Mouse (Mus musculus): ENCODE measurements around the gene Taf6l.

The Taf6l gene

DNA sequence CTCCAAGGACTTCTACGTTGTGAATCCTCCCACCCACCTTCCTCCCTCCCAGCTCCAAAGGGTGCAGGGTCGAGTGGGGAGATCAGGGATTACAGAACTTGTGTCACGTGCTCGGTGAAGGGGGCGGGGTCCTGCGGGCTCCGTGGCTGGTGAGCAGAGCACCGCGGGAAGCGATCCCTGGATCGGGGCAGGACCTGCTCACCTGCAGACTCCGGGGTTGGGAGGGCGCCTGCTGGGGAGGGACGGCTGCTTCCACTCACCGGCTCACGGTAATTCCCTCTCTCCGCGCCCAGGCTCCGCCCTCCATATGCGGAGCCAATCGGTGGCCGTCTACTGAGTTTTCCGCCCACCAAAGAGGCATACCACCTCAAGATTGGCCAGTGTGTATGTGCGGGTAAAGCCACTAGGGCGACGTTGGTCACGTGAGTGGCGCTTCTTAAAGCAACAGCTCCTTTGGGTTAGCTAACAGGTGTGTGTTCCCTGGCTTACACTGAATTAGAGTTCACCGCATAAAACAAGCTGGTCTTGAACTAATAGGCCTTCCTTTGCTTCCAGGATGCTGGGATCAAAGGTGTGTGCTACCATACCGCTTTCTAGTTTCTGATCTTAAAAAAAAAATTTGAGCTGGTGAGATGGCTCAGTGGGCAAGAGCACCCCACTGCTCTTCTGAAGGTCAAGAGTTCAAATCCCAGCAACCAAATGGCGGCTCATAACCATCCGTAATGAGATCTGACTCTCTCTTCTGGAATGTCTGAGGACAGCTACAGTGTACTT is at the start of gene Taf6l:
Gene Taf6l (minus strand): TSS at position 410 of the 774 bp plus-strand sequence.
- DNase-seq (ENCODE audit: low spot score), result peak; percentile 97

DNA sequence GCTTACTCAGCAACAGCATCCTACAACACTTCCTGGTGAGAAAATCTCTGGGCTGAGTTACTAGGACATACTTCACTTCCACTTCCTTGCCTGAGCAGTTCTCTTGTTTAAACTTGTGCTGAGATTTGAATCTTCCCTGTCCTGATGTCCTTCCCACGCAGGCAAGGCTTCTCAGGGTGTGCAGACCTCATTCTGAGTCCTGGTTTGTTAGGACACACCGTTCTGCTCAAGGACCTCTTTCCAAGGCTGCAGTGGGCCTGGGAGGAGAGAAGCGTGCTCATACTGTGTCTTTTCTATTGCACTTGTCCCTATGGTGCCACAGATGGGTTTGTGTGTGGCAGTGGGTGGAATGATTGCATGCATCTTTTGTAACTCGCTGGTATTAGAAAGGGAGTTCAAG is 46.8 kb upstream of the Taf6l start:
- DNase-seq (ENCODE audit: low spot score), result no peak

DNA sequence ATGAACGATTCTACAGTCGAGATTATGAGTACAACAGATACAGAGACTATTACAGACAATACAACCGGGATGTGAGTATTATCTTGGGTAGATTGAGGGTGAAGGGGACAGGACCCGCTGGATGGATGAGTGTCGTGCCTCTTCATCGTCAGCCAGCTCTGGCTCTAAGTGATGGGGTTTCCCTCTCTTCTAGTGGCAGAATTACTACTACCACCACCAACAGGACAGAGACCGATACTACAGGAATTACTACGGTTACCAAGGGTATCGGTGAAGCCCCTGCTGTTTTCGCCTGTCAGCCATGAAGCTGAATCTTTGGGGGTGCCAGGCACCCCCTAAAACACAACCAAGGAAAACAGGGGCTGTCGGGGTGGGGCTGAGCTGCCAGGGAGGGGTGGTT is 45.0 kb upstream of the Taf6l start:
- no peak for DNase-seq (ENCODE audit: low spot score)

DNA sequence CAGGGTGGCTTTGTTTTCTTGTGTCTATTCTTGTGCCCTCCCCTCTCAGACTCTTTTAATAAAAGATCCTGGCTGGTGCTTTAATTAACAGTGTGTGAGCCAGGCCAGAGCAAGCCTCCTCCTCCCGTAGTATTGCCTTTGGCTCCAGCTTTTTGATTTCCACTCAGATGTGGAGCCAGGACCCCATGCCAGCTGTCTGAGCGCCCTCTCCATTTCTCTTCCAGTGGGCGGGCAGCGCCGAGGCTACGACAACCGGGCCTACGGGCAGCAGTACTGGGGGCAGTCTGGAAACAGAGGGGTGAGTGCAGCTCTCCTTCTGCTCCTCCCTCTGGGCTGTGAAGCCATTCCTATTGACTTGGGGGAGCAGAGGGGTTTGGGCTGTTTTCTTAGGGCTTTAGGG is 44.4 kb upstream of the Taf6l start:
- DNase-seq (ENCODE audit: low spot score), result no peak

GRCm38 (mm10) chr19:8829660-8830059 is 43.4 kb upstream of the Taf6l start, which contains the start of gene AC129217.1:
Gene AC129217.1 (plus strand): TSS chr19:8829773.
- DNase-seq (ENCODE audit: low spot score), result no peak

GRCm38 (mm10) chr19:8822696-8823095 is 36.5 kb upstream of the Taf6l start:
- DNase-seq (ENCODE audit: low spot score), result no peak

DNA sequence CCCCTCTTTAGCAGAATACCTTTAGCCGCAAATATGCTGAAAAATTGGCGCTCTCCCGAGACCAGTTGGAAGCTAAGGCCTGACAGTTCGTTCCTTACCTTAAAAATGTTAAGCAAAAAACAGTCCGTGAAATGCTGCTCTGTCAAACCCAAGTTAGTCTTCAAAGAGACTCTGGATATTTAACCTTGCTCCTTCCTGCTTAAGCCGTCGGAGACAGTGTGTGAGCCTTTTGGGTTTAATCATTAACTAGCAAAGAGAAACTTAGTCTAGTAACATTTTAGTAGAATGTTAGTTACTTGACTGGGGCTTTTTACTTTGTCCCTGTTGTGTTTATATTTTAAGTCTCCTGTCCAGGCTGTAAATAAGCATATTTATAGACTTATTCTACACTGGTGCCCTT is 34.9 kb upstream of the Taf6l start:
- DNase-seq (ENCODE audit: low spot score), result no peak

DNA sequence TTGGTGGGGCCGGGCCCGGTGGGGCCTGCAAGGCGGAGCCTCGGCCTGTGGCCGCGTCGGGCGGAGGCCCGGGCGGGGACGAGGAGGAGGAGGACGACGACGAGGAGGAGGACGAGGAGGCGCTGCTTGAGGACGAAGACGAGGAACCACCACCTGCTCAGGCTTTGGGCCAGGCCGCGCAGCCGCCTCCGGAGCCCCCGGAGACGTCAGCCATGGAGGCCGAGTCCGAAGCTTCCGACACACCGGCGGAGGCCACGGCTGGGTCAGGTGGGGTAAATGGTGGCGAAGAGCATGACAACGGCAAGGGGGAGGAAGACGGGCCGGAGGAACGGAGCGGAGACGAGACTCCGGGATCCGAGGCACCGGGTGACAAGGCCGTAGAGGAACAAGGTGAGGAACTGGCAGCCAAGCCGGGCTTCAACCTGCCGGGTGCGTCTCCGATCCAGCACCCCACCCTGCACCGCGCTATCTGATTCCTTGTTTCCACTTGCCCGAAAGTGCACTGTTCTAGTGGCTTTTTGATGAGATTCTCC is 34.3 kb upstream of the Taf6l start:
- no peak for DNase-seq (ENCODE audit: low spot score)

DNA sequence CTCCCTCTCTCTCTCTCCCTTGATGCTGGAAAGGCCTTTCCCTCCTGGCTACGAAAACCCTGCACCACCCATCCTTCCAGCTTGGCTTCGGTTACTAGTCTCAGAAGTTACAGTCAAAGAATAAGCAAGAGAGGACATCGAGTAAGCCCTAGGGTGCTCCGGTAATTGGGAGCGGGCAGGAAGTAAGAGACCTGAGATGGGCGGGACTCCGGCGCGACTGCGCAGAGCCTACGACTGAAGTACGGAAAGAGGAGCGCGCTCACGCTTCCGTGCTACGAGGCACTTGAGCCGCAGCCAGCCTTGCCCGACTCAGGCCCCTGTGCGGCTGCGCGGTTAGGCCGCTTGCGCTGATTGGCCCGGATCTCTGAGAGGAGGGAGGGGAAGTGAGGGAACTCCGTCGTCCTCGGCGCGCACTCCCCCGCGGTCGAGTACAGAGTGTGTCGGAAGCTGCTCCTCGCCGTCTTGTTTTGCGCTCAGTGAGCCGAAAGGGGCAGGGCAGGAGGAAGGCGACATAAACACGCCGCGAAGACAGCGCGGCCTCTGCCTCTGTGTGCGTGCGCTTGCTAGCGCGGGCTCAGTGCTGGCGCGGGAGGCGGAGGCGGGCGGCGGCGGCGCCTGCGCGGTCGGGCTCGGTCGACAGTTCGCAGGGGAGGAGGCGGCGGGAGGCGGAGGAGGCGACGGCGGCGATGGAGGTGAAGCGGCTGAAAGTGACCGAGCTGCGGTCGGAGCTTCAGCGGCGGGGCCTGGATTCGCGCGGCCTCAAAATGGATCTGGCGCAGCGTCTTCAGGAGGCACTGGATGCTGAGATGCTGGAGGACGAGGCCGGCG is 33.6 kb upstream of the Taf6l start, which contains the start of gene Hnrnpul2:
Gene Hnrnpul2 (plus strand): TSS at position 415 of the 828 bp plus-strand sequence.
- peak; percentile 99 for DNase-seq (ENCODE audit: low spot score)

DNA sequence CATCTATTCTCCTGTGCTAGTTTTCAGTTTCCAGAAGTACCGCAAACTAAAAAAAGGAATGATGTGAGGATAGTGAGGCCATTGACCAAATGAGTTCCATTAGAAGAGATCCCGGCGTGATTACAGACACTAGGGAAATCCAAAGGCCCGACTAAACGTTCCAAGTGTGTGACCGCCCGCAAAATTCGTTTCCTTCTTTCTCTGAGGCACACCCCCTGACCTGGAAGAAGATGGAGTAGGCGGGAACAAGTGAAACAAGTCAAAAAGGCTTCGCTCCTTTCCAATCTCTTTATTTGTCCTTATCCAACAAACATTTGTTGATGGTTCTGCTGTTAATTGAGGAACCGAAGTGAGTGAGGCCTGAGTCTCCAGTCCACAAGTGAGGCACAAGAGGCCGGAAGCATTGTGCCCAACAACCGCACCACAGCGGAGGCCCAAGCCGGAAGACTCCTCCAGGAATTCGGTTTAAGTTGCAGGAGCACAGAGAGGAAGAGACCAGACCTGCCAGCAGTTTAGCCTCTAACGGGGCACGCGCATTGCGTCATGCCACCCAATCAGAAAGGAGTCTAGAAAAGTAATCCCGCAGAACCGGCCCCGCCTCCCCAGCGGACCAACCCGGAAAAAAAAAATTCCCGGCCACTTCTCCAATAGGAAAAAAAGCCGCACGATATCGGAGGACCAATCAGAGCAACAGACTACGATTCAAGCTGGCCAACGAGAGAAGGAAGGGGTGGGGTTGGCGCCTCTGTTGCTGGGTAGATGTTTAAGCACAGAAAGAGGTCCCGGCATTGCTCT is 32.8 kb upstream of the Taf6l start, which contains the start of gene Ttc9c:
Gene Ttc9c (minus strand): TSS at position 533 of the 795 bp plus-strand sequence.
- DNase-seq (ENCODE audit: low spot score), result peak; percentile 99

DNA sequence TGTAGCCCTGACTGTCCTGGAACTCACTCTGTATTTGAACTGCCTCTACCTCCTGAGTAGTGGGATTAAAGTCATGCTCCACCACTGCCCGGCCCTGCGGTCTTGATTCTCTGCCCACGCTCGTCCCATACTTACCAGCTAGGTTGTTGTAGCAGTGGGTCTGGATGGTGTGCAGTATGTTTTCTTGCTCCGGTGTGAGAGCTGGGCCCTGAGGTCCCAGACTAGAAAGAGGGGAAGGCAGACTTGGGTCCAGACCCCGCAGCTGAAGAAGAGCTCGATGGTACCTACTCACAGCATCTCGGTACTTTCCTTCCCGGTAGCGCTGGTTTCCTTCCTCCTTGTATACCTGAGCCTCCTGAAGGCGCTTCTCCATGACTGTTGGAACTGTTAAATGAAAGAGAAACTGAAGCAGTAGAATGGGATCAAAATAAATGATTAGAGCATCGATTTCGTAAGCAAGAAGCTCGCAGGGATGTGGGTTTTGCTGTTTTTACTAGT is 32.1 kb upstream of the Taf6l start:
- DNase-seq (ENCODE audit: low spot score), result no peak

- DNase-seq (ENCODE audit: low spot score), result no peak
Measured at GRCm38 (mm10) chr19:8817001-8817400, 30.8 kb upstream of the Taf6l start.

DNA sequence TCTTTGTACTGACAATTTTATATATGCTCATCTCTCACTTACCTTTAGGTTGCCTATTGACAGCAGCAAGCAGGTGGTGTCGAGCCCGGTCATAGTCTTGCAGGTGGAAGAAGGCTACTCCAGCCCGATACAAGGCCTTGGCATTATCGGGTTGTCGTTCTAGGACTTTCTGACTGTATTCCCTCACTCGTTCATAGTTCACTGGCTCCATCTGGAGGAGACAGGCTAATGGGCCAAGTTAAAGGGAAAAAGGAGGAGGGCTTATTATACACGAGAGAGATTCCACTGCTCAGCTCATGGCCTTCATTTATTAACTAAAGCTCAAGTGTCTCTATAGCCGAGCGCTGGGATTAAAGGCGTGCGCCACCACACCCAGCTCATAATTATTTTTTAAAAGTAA is 29.6 kb upstream of the Taf6l start:
- DNase-seq (ENCODE audit: low spot score), result no peak

- DNase-seq (ENCODE audit: low spot score), result no peak
Measured at GRCm38 (mm10) chr19:8806810-8807209, 20.6 kb upstream of the Taf6l start.

DNA sequence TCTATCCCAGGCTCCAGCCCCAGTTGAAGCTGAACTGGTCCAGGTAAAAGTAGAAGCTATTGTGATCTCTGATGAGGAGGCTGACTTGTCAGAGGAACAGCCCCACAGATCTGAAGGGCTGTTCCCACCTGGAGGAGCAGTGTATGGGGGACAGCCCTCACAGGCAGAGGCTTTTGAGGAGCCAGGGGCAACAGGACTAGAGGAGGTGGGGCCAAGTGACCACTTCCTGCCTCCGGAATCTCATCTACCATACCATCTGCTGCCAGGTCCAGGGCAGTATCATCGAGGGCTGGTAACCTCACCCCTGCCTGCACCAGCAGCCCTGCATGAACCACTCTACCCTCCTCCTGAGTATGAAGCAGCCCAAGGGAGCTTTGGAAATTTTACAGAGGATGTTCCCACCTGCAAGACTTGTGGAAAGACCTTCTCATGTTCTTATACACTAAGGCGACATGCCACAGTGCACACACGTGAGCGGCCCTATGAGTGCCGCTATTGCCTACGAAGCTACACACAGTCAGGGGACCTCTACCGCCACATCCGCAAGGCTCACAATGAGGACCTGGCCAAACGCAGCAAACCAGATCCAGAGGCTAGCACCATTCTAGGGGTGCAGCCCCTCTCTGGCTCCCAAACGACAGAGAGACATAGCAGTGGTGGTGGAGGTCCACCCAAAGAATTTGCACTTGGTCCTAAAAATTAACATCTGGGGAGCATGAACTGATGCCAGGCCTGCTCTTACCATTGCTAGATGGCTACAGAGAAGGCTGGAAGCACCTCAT is 17.9 kb upstream of the Taf6l start:
- DNase-seq (ENCODE audit: low spot score), result no peak

GRCm38 (mm10) chr19:8803204-8803780 is 17.1 kb upstream of the Taf6l start:
- no peak for DNase-seq (ENCODE audit: low spot score)

DNA sequence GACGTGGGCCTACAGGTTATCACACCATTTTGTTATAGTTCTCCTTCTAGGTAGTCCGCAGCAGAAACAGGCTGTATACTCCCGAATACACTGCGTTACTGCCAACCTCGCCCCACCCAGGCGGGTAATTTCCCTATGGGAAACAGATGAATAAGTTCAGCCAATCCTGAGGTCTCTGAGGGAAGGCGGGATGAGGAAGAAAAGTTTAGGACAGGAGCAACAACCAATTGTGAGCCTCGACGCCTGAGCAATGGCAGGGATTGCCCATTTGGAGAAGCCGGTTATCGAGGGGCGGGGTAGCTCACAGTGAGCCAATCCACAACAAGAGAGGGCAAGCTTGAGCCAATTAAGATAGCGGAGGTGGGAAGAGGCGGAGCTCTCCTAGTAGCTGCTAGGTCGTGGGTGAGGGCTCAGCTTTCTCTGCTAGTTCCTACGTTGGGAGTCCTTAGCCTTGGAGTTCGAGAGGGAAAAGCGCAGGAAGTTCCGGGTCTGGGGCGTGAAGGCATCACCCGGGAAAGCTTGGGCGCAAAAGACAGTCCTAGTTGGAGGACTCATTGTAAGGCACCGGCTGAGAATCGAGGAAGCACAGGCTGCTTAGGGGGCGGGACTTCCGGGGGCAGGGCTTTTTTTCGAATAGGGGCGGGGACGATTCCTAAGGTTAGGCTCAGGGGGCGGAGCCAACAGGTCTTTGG is 16.1 kb upstream of the Taf6l start, which contains the start of gene Zbtb3:
Gene Zbtb3 (plus strand): TSS at position 426 of the 692 bp plus-strand sequence.
- DNase-seq (ENCODE audit: low spot score), result peak; percentile 99

GRCm38 (mm10) chr19:8798947-8799315 is 12.7 kb upstream of the Taf6l start:
- DNase-seq (ENCODE audit: low spot score), result no peak

- DNase-seq (ENCODE audit: low spot score), result peak; percentile 92
Measured at GRCm38 (mm10) chr19:8798264-8798946, 12.2 kb upstream of the Taf6l start, which contains the start of gene Polr2g. Gene Polr2g (minus strand): TSS chr19:8798577.
